Mouse (Mus musculus) layer of hippocampus, adult 2 months (tissue): ENCODE data around the gene Tha1. TPM values are rescaled to one million over a fixed set of nuclear protein-coding genes. Genes with fewer than 3 reads are reported as not detected.
A peak's percentile ranks its signal among the peaks of the same experiment; 100 is the strongest.

ENCODE experiments used
- DNase-seq, 2 experiments: peaks; one replicate each; pipeline ENCODE4 v3.0.0; 2022; ENCODE audit warnings: low spot score in 2 of 2
- H3K27ac ChIP-seq: fragments of 200-600 bp; 2 replicates; pipeline ENCODE4 v1.8.1; 2022
- H3K4me3 ChIP-seq: fragments of 200-600 bp; 2 replicates; pipeline ENCODE4 v1.8.1; 2022; ENCODE audit warnings: mild to moderate bottlenecking
- CTCF ChIP-seq: fragments of 200-600 bp; conservative IDR thresholded peaks from 2 replicates; pipeline ENCODE4 v1.8.1; 2022; ENCODE audit warnings: antibody characterized with exemption, mild to moderate bottlenecking, moderate library complexity
- total RNA-seq, 2 experiments: library from RNA; stranded (reverse); gene quantifications; 2 replicates each; pipeline ENCODE4 v1.2.3; 2021

Gene Tha1
- total RNA-seq, 2 experiments from 2014 or later = 4.7 to 5.3 TPM

DNA sequence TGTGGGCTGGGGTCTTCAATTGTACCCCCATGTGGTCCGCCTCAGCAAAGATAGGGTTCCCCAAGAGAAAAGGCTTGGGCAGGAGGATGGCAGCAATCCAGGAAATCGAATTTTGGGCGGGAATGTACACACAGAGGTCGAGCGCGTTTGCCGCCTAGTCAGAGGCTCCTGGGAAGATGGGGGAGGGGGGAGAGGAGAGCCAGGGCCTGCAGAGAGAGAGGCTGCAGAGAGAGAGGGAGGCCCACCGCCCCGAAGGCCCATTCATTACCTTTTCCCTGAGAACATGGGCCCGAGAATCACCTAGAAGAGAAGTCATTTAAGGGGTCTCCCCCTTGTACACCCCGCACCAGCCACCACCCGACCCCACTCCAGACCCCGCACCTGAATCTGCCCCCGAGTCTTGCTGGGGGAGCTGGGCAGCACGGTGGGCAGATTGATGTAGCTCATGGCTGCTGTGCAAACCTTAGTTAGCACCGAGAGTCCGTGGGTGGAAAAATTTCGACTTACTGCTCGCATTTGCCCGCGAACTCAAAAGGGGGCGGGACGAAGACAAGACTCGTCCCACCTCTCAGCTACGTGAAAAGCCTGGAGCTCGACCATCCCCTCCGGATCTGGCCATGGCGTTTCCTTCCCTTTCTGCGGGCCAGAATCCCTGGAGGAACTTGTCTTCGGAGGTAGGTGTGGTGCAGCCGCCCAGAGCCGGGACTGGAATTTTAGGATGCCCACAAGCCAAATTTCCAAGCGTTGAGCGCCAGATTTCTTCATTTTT, 47.8 kb downstream of the Tha1 start, which contains the start of the genes Afmid and Tk1:
Gene Afmid, plus strand, starts transcription at position 592 of the 769 bp plus-strand sequence.
Gene Tk1, minus strand, starts transcription at position 760 of the 769 bp plus-strand sequence.
- no peak within 1 kb of the TSS for H3K27ac ChIP-seq
- no peak for DNase-seq

DNA sequence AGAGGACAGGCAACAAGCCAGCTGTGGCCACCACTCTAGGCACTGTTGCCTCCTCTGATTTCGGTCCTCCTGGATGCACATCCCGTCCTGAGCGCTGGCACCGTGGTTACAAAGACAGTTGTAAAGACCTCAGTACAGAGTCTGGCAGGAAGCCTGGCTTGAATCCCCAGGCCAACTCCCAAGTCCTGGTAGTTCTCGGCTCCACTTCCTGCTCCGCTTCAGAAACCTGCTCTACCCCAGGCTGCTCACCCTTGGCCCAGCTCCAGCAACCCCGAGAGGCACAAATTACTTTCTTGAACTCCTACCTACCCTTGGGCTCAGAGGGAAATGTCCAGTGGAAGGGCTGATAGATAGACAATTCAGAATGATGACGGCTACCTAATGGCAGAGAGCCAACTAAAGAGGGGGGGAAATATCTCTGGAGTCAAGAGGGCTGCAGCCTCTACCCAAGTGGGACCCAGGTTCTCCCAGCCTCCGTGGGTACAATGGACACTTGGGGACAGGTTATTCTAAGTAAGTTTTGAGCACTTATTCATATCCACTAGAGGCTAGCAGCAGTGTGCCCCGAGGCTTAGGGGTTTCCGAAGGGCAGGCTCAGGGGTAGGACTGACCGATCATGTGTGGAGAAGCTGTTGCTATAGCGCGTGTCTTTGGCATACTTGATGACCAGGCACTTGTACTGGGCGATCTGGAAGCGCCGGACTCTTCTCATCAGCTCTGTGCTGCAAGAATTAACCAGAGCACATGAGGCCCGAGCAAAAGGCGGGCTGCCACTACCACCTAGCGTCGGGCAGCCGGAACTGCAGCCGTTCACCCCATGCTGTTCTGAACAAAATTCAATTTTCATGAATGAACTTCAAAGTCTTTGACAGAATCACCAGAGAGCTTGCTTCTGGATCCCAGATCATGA, 49.0 kb downstream of the Tha1 start:
- TF ChIP-seq CTCF = peak; percentile 97
- DNase-seq = peak; percentile 69 to 79
- Histone ChIP-seq H3K4me3 (peak overlapping the region; percentile 36), H3K27ac (no peak overlapping the region)

More for the DNA sequence above, 47.8 kb downstream of the Tha1 start, which contains the start of the genes Afmid and Tk1:
- TF ChIP-seq CTCF = no peak
- peak within 1 kb of the TSS; percentile 28 for H3K4me3 ChIP-seq

DNA sequence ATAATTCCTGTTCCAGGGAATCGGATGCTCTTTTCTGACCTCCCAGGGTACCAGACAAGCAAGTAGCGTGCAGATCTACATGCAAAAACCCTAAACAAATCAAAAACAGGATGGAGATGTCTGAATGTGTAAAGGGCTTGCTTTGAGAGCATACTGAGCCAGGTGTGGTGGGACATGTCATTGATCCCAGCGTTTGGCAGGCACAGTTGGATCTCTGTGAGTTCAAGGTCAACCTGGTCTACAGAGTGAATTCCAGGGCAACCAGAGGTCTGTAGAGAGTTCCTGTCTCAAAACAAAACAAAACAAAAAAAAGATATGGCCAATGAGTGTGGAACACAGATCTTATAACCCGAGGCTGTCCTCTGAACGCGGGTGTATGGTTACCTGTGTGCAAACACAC, 49.9 kb downstream of the Tha1 start:
- no peak for TF ChIP-seq CTCF
- Histone ChIP-seq H3K27ac (no peak overlapping the region), H3K4me3 (no peak overlapping the region)
- DNase-seq = no peak

DNA sequence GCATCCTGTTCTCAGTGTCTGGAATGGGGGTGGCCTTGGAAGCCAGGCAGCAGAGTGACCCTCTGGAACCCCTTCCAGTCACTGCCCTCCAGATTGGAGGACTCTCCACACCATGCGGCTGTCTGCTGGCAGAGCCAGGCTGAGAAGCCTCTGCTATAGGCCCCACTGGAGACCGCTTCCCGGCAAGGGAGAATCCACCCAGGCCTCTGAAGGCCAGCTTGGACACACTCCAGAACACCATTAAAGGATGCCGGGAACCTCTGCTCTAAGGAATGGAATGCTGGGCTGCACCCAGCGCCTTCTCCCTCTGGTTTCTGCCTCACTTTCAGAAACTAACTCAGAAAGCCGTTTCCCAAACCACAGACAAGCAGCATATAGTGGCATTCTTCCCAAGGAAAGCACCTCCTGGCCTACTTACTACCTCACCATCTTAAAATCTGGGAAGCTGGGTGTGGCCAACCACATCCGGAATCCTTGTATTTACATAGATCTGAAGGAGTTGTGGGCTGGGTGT, 50.5 kb downstream of the Tha1 start:
- DNase-seq = no peak
- no peak overlapping the region for H3K27ac ChIP-seq
- TF ChIP-seq CTCF = no peak

DNA sequence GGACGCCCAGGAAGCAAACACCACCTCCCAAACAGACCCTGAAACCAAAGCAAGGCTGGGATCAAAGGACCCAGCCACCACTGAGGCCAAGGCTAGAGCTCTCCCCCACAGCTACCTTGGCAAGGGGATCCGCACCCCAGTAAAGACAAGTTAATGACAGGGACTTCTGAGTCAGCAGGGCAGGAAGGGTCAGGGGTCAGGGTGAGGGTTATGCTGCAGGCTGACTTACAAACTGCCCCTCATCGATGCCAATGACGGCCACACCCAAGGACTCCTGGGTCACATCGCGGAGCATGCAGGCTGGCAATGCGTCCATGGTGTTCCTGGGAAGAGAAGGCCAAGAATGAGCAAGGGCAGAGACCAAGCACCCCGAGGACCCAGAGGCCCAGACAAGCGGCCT, 51.4 kb downstream of the Tha1 start:
- no peak overlapping the region for H3K27ac ChIP-seq
- no peak for TF ChIP-seq CTCF
- H3K4me3 ChIP-seq = no peak overlapping the region
- no peak for DNase-seq

More for the DNA sequence above, 50.5 kb downstream of the Tha1 start:
- H3K4me3 ChIP-seq = no peak overlapping the region

DNA sequence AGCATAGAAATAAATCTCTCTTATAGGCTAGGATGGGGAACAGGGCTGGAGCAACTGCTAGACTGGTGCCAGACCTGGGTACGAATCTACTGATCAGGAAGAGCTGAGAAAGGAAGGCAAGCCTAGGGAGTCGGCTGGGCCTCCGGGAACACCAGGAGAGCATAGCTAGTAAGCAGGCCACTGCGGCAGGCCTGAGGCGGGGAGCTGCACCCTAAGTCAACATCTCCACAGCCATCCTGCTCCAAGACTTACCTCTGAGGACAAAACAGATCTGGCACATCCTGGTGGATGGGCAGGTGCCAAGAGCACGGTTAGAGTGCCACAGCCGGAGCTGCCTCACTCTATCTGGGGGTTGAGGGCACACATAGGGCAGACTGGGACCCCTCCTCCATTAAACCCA, 53.1 kb downstream of the Tha1 start:
- DNase-seq = no peak
- H3K4me3 ChIP-seq = no peak overlapping the region
- no peak overlapping the region for H3K27ac ChIP-seq
- TF ChIP-seq CTCF = no peak

DNA sequence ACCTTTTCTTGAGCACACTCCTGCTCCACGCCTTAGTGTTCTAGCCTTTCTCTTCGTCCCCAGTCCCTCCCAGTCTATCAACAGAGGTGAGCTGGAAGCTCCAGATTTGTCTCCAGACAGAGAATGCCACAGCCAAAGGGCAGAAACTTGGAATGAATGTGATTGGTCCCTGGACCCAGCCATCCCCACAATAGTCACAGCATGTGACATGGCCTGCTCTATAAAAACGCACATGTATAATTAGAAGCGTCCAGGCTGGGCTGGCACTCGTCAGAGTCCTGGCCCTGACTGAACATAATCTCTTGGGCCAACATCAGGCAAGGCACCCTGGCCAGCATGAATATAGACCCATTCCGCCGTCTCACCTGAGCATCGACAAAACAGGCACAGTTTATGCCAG, 54.2 kb downstream of the Tha1 start:
- H3K4me3 ChIP-seq = no peak overlapping the region
- H3K27ac ChIP-seq = no peak overlapping the region
- DNase-seq = no peak
- TF ChIP-seq CTCF = no peak

Other genes with a start within 250 kb of the Tha1 start
- gene Tnrc6c, start 219.2 kb downstream of the Tha1 start, total RNA-seq = 10 to 100 TPM; 74.7 to 82.1 TPM
- under 1 TPM; 0.64 to 0.91 TPM for gene Tmc8, start 91.4 kb downstream of the Tha1 start, total RNA-seq
- gene Tmc6, start 91.3 kb downstream of the Tha1 start, total RNA-seq = 1 to 10 TPM; 6.6 to 8.4 TPM
- under 1 TPM; 0.34 to 0.46 TPM for gene 6030468B19Rik, start 75.8 kb downstream of the Tha1 start, total RNA-seq
- gene Gm20708, start 63.8 kb downstream of the Tha1 start, total RNA-seq = 1 to 10 TPM; 1.6 to 1.7 TPM
- 10 to 100 TPM; 10.2 to 13.4 TPM for gene Syngr2, start 63.8 kb downstream of the Tha1 start, total RNA-seq
- gene Afmid, start 47.6 kb downstream of the Tha1 start, total RNA-seq = 1 to 10 TPM; 4.8 to 7.2 TPM
- gene Tk1, start 47.4 kb downstream of the Tha1 start, total RNA-seq = 1 to 10 TPM; 1.0 to 1.9 TPM
- 1 to 10 TPM in 1 of 2 experiments, under 1 TPM in 1; 0.86 to 1.5 TPM for gene Birc5, start 24.2 kb downstream of the Tha1 start, total RNA-seq
- not detected for gene Tmem235, start 12.7 kb downstream of the Tha1 start, total RNA-seq
- gene Socs3, start 96.6 kb upstream of the Tha1 start, total RNA-seq = 1 to 10 TPM in 1 of 2 experiments, under 1 TPM in 1; 0.92 to 1.3 TPM
- gene Pgs1, start 112.8 kb upstream of the Tha1 start, total RNA-seq = 10 to 100 TPM; 76.2 to 81.3 TPM